Mouse (Mus musculus): ENCODE measurements at regions not wholly inside any gene's neighbourhood (a gene's known extent, or its start where the extent isn't known, plus 50 kb on each side); places are given as distances from the start of the nearest gene placed in this dataset.

- no peak for DNase-seq (ENCODE audit: low spot score in 2 of 2)
Measured at GRCm38 (mm10) chr19:14891689-14892389, 294.0 kb upstream of the Tle4 start.

GRCm38 (mm10) chr19:14891090-14891428, 293.2 kb upstream of the Tle4 start:
- DNase-seq (ENCODE audit: low spot score in 2 of 2) = no peak

- peak; percentile 40 for DNase-seq (ENCODE audit: low spot score in 2 of 2)
Measured at GRCm38 (mm10) chr19:14890241-14891089, 292.6 kb upstream of the Tle4 start.

GRCm38 (mm10) chr19:14889794-14890193, 291.9 kb upstream of the Tle4 start:
- DNase-seq (ENCODE audit: low spot score in 2 of 2) = no peak

GRCm38 (mm10) chr19:14883707-14884421, 286.0 kb upstream of the Tle4 start:
- no peak for DNase-seq (ENCODE audit: low spot score in 2 of 2)

GRCm38 (mm10) chr19:14880818-14881217, 283.0 kb upstream of the Tle4 start:
- DNase-seq (ENCODE audit: low spot score in 2 of 2) = no peak

GRCm38 (mm10) chr19:14873986-14874385, 276.1 kb upstream of the Tle4 start:
- DNase-seq (ENCODE audit: low spot score in 2 of 2) = no peak

GRCm38 (mm10) chr19:14871178-14871867, 273.5 kb upstream of the Tle4 start:
- no peak for DNase-seq (ENCODE audit: low spot score in 2 of 2)

- DNase-seq (ENCODE audit: low spot score in 2 of 2) = no peak
Measured at GRCm38 (mm10) chr19:14862654-14863468, 265.0 kb upstream of the Tle4 start.

GRCm38 (mm10) chr19:14855036-14855435, 257.2 kb upstream of the Tle4 start:
- DNase-seq (ENCODE audit: low spot score in 2 of 2) = no peak

- no peak for DNase-seq (ENCODE audit: low spot score in 2 of 2)
Measured at GRCm38 (mm10) chr19:14853416-14853815, 255.6 kb upstream of the Tle4 start.

- no peak for DNase-seq (ENCODE audit: low spot score in 2 of 2)
Measured at GRCm38 (mm10) chr19:14849561-14849960, 251.7 kb upstream of the Tle4 start.

- DNase-seq (ENCODE audit: low spot score in 2 of 2) = no peak
Measured at GRCm38 (mm10) chr19:14847120-14847519, 249.3 kb upstream of the Tle4 start.

GRCm38 (mm10) chr19:14835629-14836028, 237.8 kb upstream of the Tle4 start:
- DNase-seq (ENCODE audit: low spot score in 2 of 2) = no peak

- no peak for DNase-seq (ENCODE audit: low spot score in 2 of 2)
Measured at GRCm38 (mm10) chr19:14816354-14816753, 218.5 kb upstream of the Tle4 start.

GRCm38 (mm10) chr19:14806787-14807186, 208.9 kb upstream of the Tle4 start:
- no peak for DNase-seq (ENCODE audit: low spot score in 2 of 2)

- no peak for DNase-seq (ENCODE audit: low spot score in 2 of 2)
Measured at GRCm38 (mm10) chr19:14802909-14803650, 205.2 kb upstream of the Tle4 start.

- no peak for DNase-seq (ENCODE audit: low spot score in 2 of 2)
Measured at GRCm38 (mm10) chr19:14801669-14802068, 203.8 kb upstream of the Tle4 start.

GRCm38 (mm10) chr19:14799002-14799401, 201.2 kb upstream of the Tle4 start:
- no peak for DNase-seq (ENCODE audit: low spot score in 2 of 2)

- DNase-seq (ENCODE audit: low spot score in 2 of 2) = no peak
Measured at GRCm38 (mm10) chr19:14798417-14798816, 200.6 kb upstream of the Tle4 start.

All from frontal cortex, postnatal 14 days (tissue).